Mouse (Mus musculus) limb, embryonic 13.5 days (tissue): ENCODE data around the gene BC048507. TPM values are rescaled to one million over a fixed set of nuclear protein-coding genes. Genes with fewer than 3 reads are reported as not detected.
"Not testable (repeated sequence)": the region's sequence is repeated elsewhere in the genome, so short reads cannot be mapped to it uniquely, and the experiment has no call there.

ENCODE experiments used
- ATAC-seq: fragments of 200-750 bp; cut with Nextera tagmentation; 2 replicates; pipeline ENCODE4 v1.8.0; 2017; ENCODE audit warnings: low read depth, moderate number of reproducible peaks, moderate TSS enrichment; ENCODE audit not compliant: low FRiP score
- H3K27ac ChIP-seq: fragments of 300-500 bp; sonication (generic); 2 replicates; pipeline ENCODE4 v1.5.1; 2015; ENCODE audit warnings: inconsistent platforms, mild to moderate bottlenecking, moderate library complexity
- H3K27me3 ChIP-seq: fragments of 300-500 bp; sonication (generic); 2 replicates; pipeline ENCODE4 v1.6.1; 2015; ENCODE audit warnings: mild to moderate bottlenecking, inconsistent platforms
- H3K36me3 ChIP-seq: fragments of 300-500 bp; sonication (generic); 2 replicates; pipeline ENCODE4 v1.6.1; 2015; ENCODE audit warnings: inconsistent platforms, mild to moderate bottlenecking, moderate library complexity
- H3K4me1 ChIP-seq: fragments of 300-500 bp; sonication (generic); 2 replicates; pipeline ENCODE4 v1.6.1; 2015; ENCODE audit warnings: inconsistent platforms
- H3K4me2 ChIP-seq: fragments of 300-500 bp; sonication (generic); replicated peaks from 2 replicates; pipeline ENCODE4 v1.6.1; 2015; ENCODE audit warnings: inconsistent platforms, mild to moderate bottlenecking, moderate library complexity
- H3K4me3 ChIP-seq: fragments of 300-500 bp; sonication (generic); 2 replicates; pipeline ENCODE4 v1.5.1; 2015; ENCODE audit warnings: moderate library complexity, mild to moderate bottlenecking, inconsistent platforms
- H3K9ac ChIP-seq: fragments of 300-500 bp; sonication (generic); 2 replicates; pipeline ENCODE4 v1.6.1; 2015; ENCODE audit warnings: mild to moderate bottlenecking, inconsistent platforms
- H3K9me3 ChIP-seq: fragments of 300-500 bp; sonication (generic); 2 replicates; pipeline ENCODE4 v1.6.1; 2016; ENCODE audit warnings: inconsistent platforms
- WGBS: fragments of 180-500 bp; shearing (Covaris S2); methylation state at CpG from one replicate; pipeline ENCODE4 v1.1.7; 2015; 5-methylcytosine and 5-hydroxymethylcytosine counted together
- polyA plus RNA-seq: library from polyadenylated mRNA; unstranded; fragments of >200 nt; fragmentation: Nextera tagmentation; extraction: Ambion mirVana; gene quantifications from 2 replicates; pipeline ENCODE4 v1.2.1, GENCODE M21; 2015

Gene BC048507
- polyA plus RNA-seq, 1 experiment from 2014 or later, result not detected

DNA sequence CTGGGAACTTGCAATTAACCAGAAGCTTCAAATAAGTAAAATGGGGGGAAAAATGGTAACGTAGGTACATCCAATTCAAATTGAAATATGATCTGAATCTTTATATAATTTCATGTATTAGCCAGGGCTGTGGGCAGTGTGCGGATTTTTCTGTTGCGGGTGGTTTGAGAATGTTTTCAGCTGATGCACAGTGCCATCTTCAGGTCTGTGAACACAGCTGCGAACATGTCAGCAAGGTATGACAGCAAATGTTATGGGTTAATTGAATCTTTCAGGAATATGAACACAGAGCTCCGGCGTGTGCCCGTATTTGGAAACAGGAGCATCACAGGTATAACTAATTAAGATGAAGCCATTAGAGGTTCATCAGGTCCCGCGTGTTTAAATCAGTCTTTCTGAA is 618 bp upstream of the BC048507 start:
- no peak overlapping the region for H3K27ac ChIP-seq
- H3K4me2 ChIP-seq, result no peak overlapping the region
- no peaks in the 10 kb centered on the region for H3K36me3 ChIP-seq
- H3K4me3 ChIP-seq, result no peak overlapping the region
- no peaks in the 10 kb centered on the region for H3K4me1 ChIP-seq
- H3K9ac ChIP-seq, result no peak overlapping the region
- no peak for ATAC-seq
- 85% methylated on average over 9 of the region's 9 CpGs for WGBS
- H3K27me3 ChIP-seq, result no peaks in the 10 kb centered on the region
- no peaks in the 10 kb centered on the region for H3K9me3 ChIP-seq

DNA sequence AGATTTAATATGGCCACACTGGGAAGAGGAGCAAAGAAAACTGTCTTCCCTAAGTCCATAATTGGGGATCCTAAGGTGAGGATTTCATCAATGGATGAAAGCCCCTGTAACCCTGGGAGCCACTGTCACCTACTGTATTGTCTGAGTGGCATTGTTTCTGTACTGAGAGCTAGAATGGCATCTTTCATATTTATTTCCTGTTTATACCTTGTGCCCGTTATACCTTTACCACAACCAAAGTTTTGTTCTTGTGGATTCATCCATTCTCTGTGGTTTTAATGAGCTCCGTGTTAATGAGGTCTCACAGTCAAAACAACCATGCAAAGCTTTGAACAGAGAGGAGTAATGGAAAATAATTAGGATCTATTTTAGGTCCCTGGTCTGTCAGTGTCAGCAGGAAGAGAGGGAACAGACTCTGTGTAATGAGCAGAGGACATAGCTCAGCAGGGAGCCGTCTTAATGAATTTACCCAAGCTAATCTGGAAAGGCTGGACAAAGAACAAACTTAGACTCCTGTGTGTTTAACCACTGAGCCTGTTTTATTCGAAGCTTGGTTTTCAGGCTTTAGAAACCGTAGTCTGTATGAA is 1.7 kb downstream of the BC048507 start:
- H3K4me2 ChIP-seq, result no peak overlapping the region
- no peaks in the 10 kb centered on the region for H3K9me3 ChIP-seq
- no peak for ATAC-seq
- no peak overlapping the region for H3K9ac ChIP-seq
- H3K4me3 ChIP-seq, result no peak overlapping the region
- H3K36me3 ChIP-seq, result no peaks in the 10 kb centered on the region
- no peak overlapping the region for H3K27ac ChIP-seq
- no peaks in the 10 kb centered on the region for H3K27me3 ChIP-seq
- no peaks in the 10 kb centered on the region for H3K4me1 ChIP-seq
- WGBS, result 44% methylated on average over 5 of the region's 5 CpGs

GRCm38 (mm10) chr13:67867899-67868298 is 4.8 kb downstream of the BC048507 start:
- Histone ChIP-seq H3K4me3 (no peak overlapping the region), H3K27me3 (no peaks in the 10 kb centered on the region), H3K4me2 (no peak overlapping the region), H3K4me1 (no peaks in the 10 kb centered on the region), H3K36me3 (no peaks in the 10 kb centered on the region), H3K9me3 (no peaks in the 10 kb centered on the region), H3K9ac (no peak overlapping the region), H3K27ac (no peak overlapping the region)
- no peak for ATAC-seq
- 30% methylated on average over 3 of the region's 3 CpGs for WGBS

DNA sequence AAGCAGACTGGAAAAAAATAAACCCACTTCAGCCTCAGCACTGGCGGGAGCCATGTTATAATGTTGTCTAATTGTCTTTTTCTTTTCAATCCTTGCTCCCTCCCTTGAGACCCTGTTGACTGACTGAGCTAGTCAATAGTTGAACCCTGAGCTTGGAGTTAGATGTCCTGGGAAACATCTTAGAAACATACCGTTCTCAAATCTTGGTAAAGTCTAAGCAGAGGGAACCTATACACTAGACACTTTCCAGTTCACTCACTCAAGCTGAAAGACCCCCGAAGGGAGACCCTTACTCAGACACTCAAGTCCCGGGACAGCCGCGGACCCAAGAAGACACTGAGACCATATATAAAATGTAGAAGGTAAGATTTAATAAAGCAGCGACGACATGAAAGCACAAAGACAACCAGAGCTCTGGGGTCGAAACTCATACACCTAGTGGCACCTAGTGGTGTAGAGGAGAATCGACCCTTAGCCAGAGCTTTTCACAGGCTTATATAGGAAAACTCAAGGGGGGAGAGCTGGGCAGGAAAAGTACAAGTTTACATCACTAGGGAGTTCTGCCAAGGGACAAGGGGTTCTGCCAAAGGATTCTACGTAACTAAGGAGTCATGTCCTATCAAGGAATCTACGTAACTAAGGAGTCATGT is 13.0 kb downstream of the BC048507 start:
- H3K36me3 ChIP-seq, ATAC-seq, H3K4me1 ChIP-seq, H3K27me3 ChIP-seq, H3K9ac ChIP-seq, H3K4me3 ChIP-seq, H3K9me3 ChIP-seq, H3K27ac ChIP-seq: not testable (repeated sequence)
- WGBS, result 43% methylated on average over 7 of the region's 12 CpGs
- H3K4me2 ChIP-seq, result peak overlapping the region; percentile 37

- Histone ChIP-seq H3K27me3 (no peaks in the 10 kb centered on the region), H3K4me1 (no peaks in the 10 kb centered on the region), H3K36me3 (no peaks in the 10 kb centered on the region), H3K4me2 (no peak overlapping the region), H3K9ac (no peak overlapping the region), H3K9me3 (no peaks in the 10 kb centered on the region; the same call in 1 of the 2 replicates), H3K27ac (no peak overlapping the region), H3K4me3 (no peak overlapping the region)
- WGBS, result 69% methylated on average over 6 of the region's 7 CpGs
- peak; percentile 54; the same call in 1 of the 2 replicates for ATAC-seq
These were observed 13.7 kb downstream of the BC048507 start for GRCm38 (mm10) chr13:67876699-67877254.

DNA sequence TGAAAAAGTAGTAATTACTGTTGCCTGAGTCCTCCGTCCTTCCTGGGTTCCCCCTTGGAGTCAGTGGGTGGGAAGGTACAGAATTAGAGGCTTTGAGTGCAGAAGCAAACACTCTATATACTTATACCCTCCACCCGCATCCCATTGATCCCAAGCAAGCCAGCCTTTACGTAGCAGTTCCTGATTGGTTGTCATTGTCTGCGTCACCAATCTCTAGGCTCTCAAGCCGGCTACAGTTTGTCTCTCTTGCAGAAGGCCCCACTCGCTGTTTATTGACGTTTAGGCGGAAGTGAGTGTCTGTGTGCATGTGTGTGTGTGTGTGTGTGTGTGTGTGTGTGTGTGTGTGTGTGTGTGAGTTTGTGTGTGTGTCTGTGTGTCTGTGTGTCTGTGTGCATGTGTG is 20.8 kb downstream of the BC048507 start:
- whole genome bisulfite sequencing, result 92% methylated on average over 8 of the region's 8 CpGs

DNA sequence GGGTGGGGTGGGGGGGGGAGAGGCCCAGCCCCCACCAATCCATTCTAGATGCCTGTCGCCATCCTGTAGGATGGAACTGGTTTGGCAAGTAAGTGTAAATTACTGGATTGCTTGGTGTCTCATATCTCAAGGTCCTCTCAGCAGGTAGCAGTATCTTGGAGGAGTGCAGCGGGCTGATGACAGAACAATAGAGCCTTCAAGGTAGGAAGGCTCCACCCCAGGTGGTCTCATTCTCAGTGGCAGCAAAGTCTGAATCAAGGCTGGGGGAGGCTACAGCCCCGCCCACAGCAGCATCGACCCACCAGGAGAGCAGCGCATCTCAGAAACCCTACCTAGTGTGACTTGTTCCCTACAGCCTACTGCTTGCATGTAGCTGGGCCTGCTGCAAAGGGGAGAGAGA is 46.6 kb downstream of the BC048507 start:
- H3K9me3 ChIP-seq, result peaks cover 54% of the 10 kb centered on the region
- H3K36me3 ChIP-seq, result no peaks in the 10 kb centered on the region
- WGBS, result 32% methylated on average over 5 of the region's 5 CpGs
- ATAC-seq, result no peak
- no peaks in the 10 kb centered on the region for H3K4me1 ChIP-seq
- H3K4me3 ChIP-seq, result no peak overlapping the region
- no peak overlapping the region for H3K9ac ChIP-seq
- no peak overlapping the region for H3K27ac ChIP-seq
- no peak overlapping the region for H3K4me2 ChIP-seq
- H3K27me3 ChIP-seq, result no peaks in the 10 kb centered on the region

More for the DNA sequence above, 20.8 kb downstream of the BC048507 start:
- Histone ChIP-seq H3K4me3 (no peak overlapping the region), H3K4me2 (no peak overlapping the region), H3K27me3 (no peaks in the 10 kb centered on the region), H3K36me3 (no peaks in the 10 kb centered on the region), H3K27ac (no peak overlapping the region), H3K9me3 (peaks cover 15% of the 10 kb centered on the region; the same call in 1 of the 2 replicates), H3K9ac (no peak overlapping the region), H3K4me1 (no peaks in the 10 kb centered on the region)
- no peak for ATAC-seq

Other genes with a start within 250 kb of the BC048507 start
- 0.59 TPM in 1 of 2 replicates, not detected in the other for gene Gm49345, start 225.6 kb upstream of the BC048507 start, polyA plus RNA-seq
- gene Zfp729a, start 225.5 kb upstream of the BC048507 start, polyA plus RNA-seq, result 3.2 and 3.6 TPM in 2 replicates
- gene Zfp738, start 176.3 kb upstream of the BC048507 start, polyA plus RNA-seq, result 14.8 and 16.8 TPM in 2 replicates
- gene Zfp65, start 134.2 kb upstream of the BC048507 start, polyA plus RNA-seq, result 8.0 and 8.1 TPM in 2 replicates
- gene Zfp85, start 108.1 kb upstream of the BC048507 start, polyA plus RNA-seq, result 7.3 TPM in 2 replicates
- gene Zfp493, start 83.6 kb upstream of the BC048507 start, polyA plus RNA-seq, result 2.8 and 3.0 TPM in 2 replicates
- gene Zfp273, start 49.6 kb upstream of the BC048507 start, polyA plus RNA-seq, result 10.7 and 10.8 TPM in 2 replicates
- 4.0 and 4.2 TPM in 2 replicates for gene Gm10037, start 32.2 kb upstream of the BC048507 start, polyA plus RNA-seq